Mouse (Mus musculus) ES-E14 (cell line): ENCODE measurements at regions not wholly inside any gene's neighbourhood (a gene's known extent, or its start where the extent isn't known, plus 50 kb on each side); places are given as distances from the start of the nearest gene placed in this dataset.

Source experiments
- DNase-seq: peaks from one replicate; pipeline ENCODE4 v3.0.0-alpha.2; 2013; ENCODE audit warnings: low read depth, low spot score
- H3K27ac ChIP-seq: 2 replicates; pipeline ENCODE4 v1.5.1; 2012; ENCODE audit warnings: low read depth, mild to moderate bottlenecking, low read length, moderate library complexity, mixed read lengths; ENCODE audit not compliant: poor library complexity, insufficient read depth, severe bottlenecking
- H3K36me3 ChIP-seq: 2 replicates; pipeline ENCODE4 v1.6.1; 2012; ENCODE audit warnings: mild to moderate bottlenecking, low read length, moderate library complexity, mixed read lengths; ENCODE audit not compliant: control insufficient read depth, poor library complexity, insufficient read depth, severe bottlenecking
- H3K4me1 ChIP-seq, 2 experiments: fragments of 150-350 bp in 1 of 2; sonication (generic) in 1 of 2; 2 replicates each; pipeline ENCODE4 v1.6.1; 2012; ENCODE audit warnings: low read length in 2 of 2, mild to moderate bottlenecking in 1 of 2, mixed read lengths in 1 of 2; ENCODE audit not compliant: control insufficient read depth in 2 of 2, insufficient read depth in 2 of 2, poor library complexity in 1 of 2
- H3K4me3 ChIP-seq, 2 experiments: fragments of 150-350 bp in 1 of 2; sonication (generic) in 1 of 2; 2 replicates each; pipeline ENCODE4 v1.5.1; 2012; ENCODE audit warnings: low read length in 2 of 2, low read depth in 1 of 2, mild to moderate bottlenecking in 1 of 2, mixed read lengths in 1 of 2; ENCODE audit not compliant: insufficient read depth in 1 of 2, poor library complexity in 1 of 2, severe bottlenecking in 1 of 2
- H3K9ac ChIP-seq: 2 replicates; pipeline ENCODE4 v1.6.1; 2012; ENCODE audit warnings: low read depth, mild to moderate bottlenecking, low read length, mixed read lengths; ENCODE audit not compliant: poor library complexity, insufficient read depth, severe bottlenecking
- H3K9me3 ChIP-seq: fragments of 150-350 bp; sonication (generic); 2 replicates; pipeline ENCODE4 v1.6.1; 2012; ENCODE audit warnings: low read depth, mild to moderate bottlenecking, low read length; ENCODE audit not compliant: control insufficient read depth, insufficient read depth
- CHD2 ChIP-seq: IDR thresholded peaks from 2 replicates; pipeline ENCODE4 v1.6.1; 2014; ENCODE audit warnings: mild to moderate bottlenecking, low read depth, low read length, inconsistent platforms
- HCFC1 ChIP-seq: IDR thresholded peaks from 2 replicates; pipeline ENCODE4 v1.6.1; 2012; ENCODE audit warnings: low read length, inconsistent platforms, borderline replicate concordance; ENCODE audit not compliant: insufficient read depth
- MAFK ChIP-seq: IDR thresholded peaks from 2 replicates; pipeline ENCODE4 v1.6.1; 2014; ENCODE audit warnings: mild to moderate bottlenecking, low read depth, low read length, inconsistent platforms; ENCODE audit not compliant: insufficient read depth
- ZC3H11A ChIP-seq: IDR thresholded peaks from 2 replicates; pipeline ENCODE4 v1.6.1; 2012; ENCODE audit warnings: low read depth, mild to moderate bottlenecking, inconsistent platforms, low read length, borderline replicate concordance
- ZNF384 ChIP-seq: IDR thresholded peaks from 2 replicates; pipeline ENCODE4 v1.6.1; 2012; ENCODE audit warnings: low read depth, low read length, inconsistent platforms
- in situ Hi-C, 2 experiments: fragments of 600-800 bp; cut with MboI; formaldehyde crosslinking; loops; one replicate each; pipeline ENCODE4 v1.15.1; 2025; ENCODE audit warnings: low sequenced_read_pairs in 2 of 2, inconsistent platforms in 1 of 2; ENCODE audit not compliant: unreplicated experiment in 2 of 2

DNA sequence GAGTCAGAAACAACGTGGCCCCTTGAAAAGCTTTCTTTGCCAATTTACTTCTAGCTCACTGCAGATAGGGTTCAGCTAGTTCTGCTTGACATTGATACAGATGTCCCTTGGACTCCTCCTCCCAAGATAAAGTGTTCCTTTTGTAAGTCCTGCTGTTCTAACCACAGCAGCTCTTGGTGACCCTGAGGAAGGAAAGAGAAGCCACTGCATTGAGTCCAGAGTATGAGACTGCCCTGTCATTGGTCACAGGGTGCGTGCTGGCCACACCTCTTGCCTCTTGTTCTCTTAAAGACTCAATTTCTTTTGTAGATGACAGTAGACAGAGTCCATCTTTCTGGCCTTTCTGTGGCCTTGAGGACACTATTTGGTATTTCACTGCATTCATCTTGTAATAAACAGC is 74.7 kb upstream of the Zc3h12c start:
- in situ Hi-C loops, result no loop called here
- H3K9ac ChIP-seq, result no peak overlapping the region
- no peak for TF ChIP-seq ZC3H11A
- TF ChIP-seq ZNF384, result no peak
- no peak for TF ChIP-seq CHD2
- TF ChIP-seq HCFC1, result no peak
- TF ChIP-seq MAFK, result no peak
- H3K4me3 ChIP-seq, result no peak overlapping the region
- no peaks in the 10 kb centered on the region for H3K9me3 ChIP-seq
- DNase-seq, result no peak
- H3K36me3 ChIP-seq, result no peaks in the 10 kb centered on the region
- H3K4me1 ChIP-seq, result no peaks in the 10 kb centered on the region
- H3K27ac ChIP-seq, result no peak overlapping the region

DNA sequence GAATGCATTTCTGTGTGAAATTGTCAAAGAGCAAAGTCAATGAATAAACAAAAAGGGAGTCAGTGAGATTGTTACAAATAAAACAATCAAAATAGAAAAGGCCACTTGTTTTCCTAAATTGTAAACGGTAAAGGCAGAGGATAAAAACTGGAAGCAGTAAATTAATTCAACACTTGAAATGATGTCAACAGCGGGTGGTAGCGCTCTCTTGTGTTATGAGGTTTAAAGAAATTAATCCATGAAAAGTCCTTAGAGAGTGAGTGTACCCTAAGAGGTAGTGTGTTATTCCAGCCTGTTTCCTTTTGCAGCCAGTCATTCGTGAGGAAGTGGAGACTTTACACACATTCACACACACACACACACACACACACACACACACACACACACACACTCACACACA is 73.2 kb upstream of the Zc3h12c start:
- no peak for TF ChIP-seq ZNF384
- no peak for TF ChIP-seq MAFK
- no peak for TF ChIP-seq CHD2
- no peak for TF ChIP-seq HCFC1
- no peak for TF ChIP-seq ZC3H11A
- H3K9ac ChIP-seq, result no peak overlapping the region
- no peaks in the 10 kb centered on the region for H3K36me3 ChIP-seq
- no peaks in the 10 kb centered on the region for H3K9me3 ChIP-seq
- no peak for DNase-seq
- H3K4me1 ChIP-seq, result no peaks in the 10 kb centered on the region
- no peak overlapping the region for H3K27ac ChIP-seq
- H3K4me3 ChIP-seq, result no peak overlapping the region
- in situ Hi-C loops, result no loop called here

DNA sequence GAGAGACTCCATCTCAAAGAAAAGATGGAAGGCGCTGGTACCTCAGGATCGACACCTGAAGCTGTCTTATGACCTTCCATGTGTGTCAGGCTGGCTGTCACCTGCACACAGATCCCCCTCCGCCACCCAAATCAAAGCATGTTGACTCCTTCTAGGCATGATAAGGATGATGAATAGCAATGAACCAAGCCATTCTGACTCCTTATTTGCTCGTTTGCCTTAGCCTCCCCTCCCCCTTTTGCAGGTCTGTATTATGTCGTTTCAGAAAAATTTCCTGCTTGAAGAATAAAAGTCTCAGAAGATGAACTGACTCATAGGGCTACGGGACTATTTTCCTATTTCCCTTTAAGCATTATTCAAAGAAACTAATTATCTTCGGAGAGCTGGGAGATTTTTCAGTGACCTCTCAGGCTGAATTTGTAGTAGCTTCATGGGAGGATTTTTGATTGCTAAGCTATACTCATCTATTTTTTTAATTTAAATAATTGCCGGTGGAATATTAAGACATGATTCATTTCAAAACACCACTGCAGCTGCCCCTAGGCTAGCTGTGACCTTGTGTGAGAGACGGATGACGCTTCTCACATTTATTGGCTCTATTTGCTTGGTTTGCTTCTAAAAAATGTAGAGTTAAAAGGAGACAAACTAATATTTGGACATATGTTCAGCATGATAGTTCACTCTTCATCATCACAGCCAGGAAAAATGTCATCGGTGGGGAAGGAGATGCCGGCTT is 72.4 kb upstream of the Zc3h12c start:
- in situ Hi-C loops, result no loop called here
- no peak for DNase-seq
- Histone ChIP-seq H3K36me3 (no peaks in the 10 kb centered on the region), H3K9ac (no peak overlapping the region), H3K4me3 (no peak overlapping the region), H3K9me3 (no peaks in the 10 kb centered on the region), H3K4me1 (no peaks in the 10 kb centered on the region), H3K27ac (no peak overlapping the region)
- TF ChIP-seq HCFC1 (no peak), ZNF384 (no peak), CHD2 (no peak), MAFK (no peak), ZC3H11A (no peak)

DNA sequence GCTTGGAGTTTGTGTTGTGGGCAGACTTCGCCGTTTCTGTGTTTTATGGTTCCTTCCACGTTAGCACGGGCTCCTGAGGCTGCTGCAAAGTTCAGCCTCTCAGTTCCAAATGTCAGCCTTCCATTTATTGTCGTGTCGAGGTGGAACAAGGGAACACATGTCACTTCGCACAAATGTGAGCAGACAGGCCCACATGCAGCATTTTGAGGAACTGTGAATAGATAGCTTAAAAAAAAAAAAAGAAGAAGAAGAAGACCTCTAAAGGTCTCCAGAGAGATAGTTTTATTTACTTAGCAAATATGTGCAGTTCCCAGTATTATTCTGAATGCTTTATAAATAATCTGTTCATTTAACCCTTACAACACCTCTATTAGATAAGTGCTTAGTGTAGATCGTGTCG is 66.4 kb upstream of the Zc3h12c start:
- no peak overlapping the region for H3K27ac ChIP-seq
- H3K4me1 ChIP-seq, result no peaks in the 10 kb centered on the region
- H3K9me3 ChIP-seq, result no peaks in the 10 kb centered on the region
- DNase-seq, result no peak
- no peak overlapping the region for H3K9ac ChIP-seq
- no peak for TF ChIP-seq ZNF384
- TF ChIP-seq HCFC1, result no peak
- TF ChIP-seq CHD2, result no peak
- TF ChIP-seq MAFK, result no peak
- no peak for TF ChIP-seq ZC3H11A
- no peaks in the 10 kb centered on the region for H3K36me3 ChIP-seq
- no peak overlapping the region for H3K4me3 ChIP-seq
- in situ Hi-C loops, result no loop called here

DNA sequence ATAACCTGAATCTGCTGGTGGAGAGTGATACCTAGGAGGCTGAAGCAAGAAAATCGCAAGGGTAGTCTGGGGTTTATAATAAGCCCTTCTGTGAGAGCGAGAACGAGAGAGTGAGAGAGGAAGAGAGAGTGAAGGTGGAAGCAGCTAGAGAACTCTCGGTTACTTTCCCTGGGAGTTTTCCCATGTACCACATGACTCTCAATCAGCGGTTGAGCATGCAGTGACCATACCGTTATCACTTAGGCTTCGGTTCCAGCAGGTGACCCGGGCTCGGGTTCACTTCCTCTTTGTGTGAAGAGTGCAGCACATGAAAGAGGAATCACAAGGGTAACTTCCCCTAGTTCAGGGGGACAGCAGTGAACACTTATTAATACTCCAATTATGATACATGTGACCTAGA is 61.2 kb upstream of the Zc3h12c start:
- Histone ChIP-seq H3K4me1 (no peaks in the 10 kb centered on the region), H3K27ac (no peak overlapping the region), H3K36me3 (no peaks in the 10 kb centered on the region), H3K9ac (no peak overlapping the region), H3K4me3 (no peak overlapping the region), H3K9me3 (no peaks in the 10 kb centered on the region)
- in situ Hi-C loops, result no loop called here
- TF ChIP-seq CHD2 (no peak), ZNF384 (no peak), ZC3H11A (no peak), HCFC1 (no peak), MAFK (no peak)
- no peak for DNase-seq
